Mouse (Mus musculus): ENCODE results near the gene Tmem160. TPM values are rescaled to one million over a fixed set of nuclear protein-coding genes. Genes with fewer than 3 reads are reported as not detected.

Gene Tmem160
- polyA plus RNA-seq, 1 experiment from 2014 or later = 55.9 TPM

- WGBS = 94% methylated on average over 10 of the region's 10 CpGs
- H3K27ac ChIP-seq = no peak overlapping the region
- no peak overlapping the region for H3K9ac ChIP-seq
- H3K4me3 ChIP-seq = no peak overlapping the region
- H3K4me1 ChIP-seq = peaks cover 9% of the 10 kb centered on the region
- no peaks in the 10 kb centered on the region for H3K27me3 ChIP-seq
- H3K36me3 ChIP-seq = peaks cover 70% of the 10 kb centered on the region
- no peaks in the 10 kb centered on the region for H3K9me3 ChIP-seq (replicated peaks)
- no peak overlapping the region for H3K4me2 ChIP-seq (replicated peaks)
- ATAC-seq (ENCODE audit: low FRiP score) = no peak
Observed at GRCm38 (mm10) chr7:16417141-16417771, 35.3 kb upstream of the Tmem160 start.

DNA sequence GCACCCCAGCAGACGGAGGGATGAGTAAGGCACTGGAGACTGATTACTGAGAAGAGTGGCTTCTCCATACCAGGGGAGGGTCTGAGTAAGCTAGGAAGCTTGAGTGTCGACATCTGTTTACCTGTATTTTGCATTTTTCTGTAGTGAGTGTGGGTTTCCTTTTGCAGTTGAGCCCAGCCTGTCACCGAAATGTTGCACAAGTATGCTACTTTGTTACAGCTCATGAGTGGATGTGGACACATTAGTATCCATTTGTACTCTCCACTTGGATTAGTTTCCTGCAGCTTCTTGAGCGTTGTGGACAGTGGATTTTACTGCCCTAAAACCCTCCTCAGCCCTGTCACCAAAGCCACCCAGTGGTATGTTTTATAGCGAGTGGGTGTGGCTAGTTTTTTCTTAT is 33.9 kb upstream of the Tmem160 start:
- peaks cover 79% of the 10 kb centered on the region for H3K36me3 ChIP-seq
- H3K27ac ChIP-seq = no peak overlapping the region
- H3K9ac ChIP-seq = no peak overlapping the region
- no peak overlapping the region for H3K4me3 ChIP-seq
- H3K27me3 ChIP-seq = no peaks in the 10 kb centered on the region
- WGBS = 93% methylated on average over 5 of the region's 5 CpGs
- no peak overlapping the region for H3K4me2 ChIP-seq (replicated peaks)
- H3K4me1 ChIP-seq = no peaks in the 10 kb centered on the region
- ATAC-seq (ENCODE audit: low FRiP score) = no peak
- no peaks in the 10 kb centered on the region for H3K9me3 ChIP-seq (replicated peaks)

GRCm38 (mm10) chr7:16420493-16421118 is 32.0 kb upstream of the Tmem160 start:
- Histone ChIP-seq H3K27me3 (no peaks in the 10 kb centered on the region), H3K36me3 (peaks cover 95% of the 10 kb centered on the region), H3K9me3 (replicated peaks) (no peaks in the 10 kb centered on the region), H3K4me3 (no peak overlapping the region), H3K4me2 (replicated peaks) (no peak overlapping the region), H3K27ac (no peak overlapping the region), H3K4me1 (no peaks in the 10 kb centered on the region), H3K9ac (no peak overlapping the region)
- no peak for ATAC-seq (ENCODE audit: low FRiP score)
- 94% methylated on average over 8 of the region's 8 CpGs for WGBS

DNA sequence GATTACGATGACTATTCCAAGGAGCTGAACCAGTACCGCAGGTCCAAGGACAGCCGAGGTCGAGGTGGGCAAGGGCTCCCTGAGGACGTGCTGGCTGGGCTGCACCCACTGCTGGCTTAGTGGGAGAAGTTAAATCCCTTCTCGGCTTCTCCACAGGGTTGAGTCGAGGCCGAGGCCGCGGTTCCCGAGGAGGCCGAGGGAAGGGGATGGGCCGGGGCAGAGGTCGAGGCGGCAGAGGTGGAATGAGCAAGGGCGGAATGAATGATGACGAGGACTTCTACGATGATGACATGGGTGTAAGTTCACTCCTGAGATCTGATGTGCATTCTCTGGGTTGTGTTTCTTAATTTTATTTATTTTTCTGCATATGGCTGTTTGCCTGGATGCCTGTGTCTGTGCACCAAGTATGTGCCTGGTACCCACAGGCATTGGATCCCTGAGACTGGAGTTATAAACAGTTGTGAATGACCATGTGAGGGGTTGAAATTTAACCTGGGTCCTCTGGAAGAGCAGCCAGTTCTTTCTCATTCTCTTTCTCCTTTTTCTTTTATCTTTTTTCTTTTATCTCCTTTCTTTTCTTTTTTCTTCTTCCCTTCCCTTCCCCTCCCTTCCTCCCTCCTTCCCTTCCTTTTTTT is 30.2 kb upstream of the Tmem160 start:
- Histone ChIP-seq H3K27ac (no peak overlapping the region), H3K4me1 (no peaks in the 10 kb centered on the region), H3K4me3 (no peak overlapping the region), H3K36me3 (peaks cover 97% of the 10 kb centered on the region), H3K27me3 (no peaks in the 10 kb centered on the region), H3K4me2 (replicated peaks) (no peak overlapping the region), H3K9ac (no peak overlapping the region), H3K9me3 (replicated peaks) (no peaks in the 10 kb centered on the region)
- 88% methylated on average over 18 of the region's 18 CpGs for WGBS
- no peak for ATAC-seq (ENCODE audit: low FRiP score)

DNA sequence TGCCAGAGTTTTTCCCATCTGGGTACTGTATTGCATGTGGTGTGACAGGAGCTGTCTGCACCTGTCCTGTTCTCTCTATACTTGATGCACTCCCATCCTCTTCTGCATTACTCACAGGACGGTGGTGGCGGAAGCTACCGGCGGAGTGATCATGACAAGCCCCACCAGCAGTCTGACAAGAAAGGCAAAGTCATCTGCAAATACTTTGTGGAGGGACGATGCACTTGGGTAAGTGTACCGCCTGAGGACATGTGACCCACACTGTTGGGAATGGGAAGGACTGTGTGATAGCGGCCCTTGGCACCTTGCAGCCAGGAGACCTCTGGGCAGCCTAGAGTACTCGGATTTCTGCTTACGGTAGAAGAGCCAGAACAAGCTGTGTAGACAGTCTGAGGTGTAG is 28.8 kb upstream of the Tmem160 start:
- no peak for ATAC-seq (ENCODE audit: low FRiP score)
- Histone ChIP-seq H3K9ac (no peak overlapping the region), H3K27ac (no peak overlapping the region)

DNA sequence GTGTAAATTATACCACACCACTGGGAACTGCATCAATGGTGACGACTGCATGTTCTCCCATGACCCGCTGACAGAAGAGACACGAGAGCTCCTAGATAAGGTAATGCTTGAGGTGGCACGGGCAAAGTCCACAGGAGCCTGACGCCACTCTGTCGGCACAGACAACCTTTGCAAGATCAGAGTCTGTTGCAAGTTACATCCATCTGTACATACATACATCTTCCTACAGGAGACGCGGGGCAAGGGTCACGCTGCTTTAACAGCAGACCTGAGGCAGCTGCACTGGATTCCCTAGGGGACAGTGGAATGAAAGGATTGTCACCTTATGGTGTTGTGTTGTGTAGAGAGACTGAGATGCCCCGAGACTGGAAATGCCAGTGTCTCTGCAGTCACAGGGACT is 26.9 kb upstream of the Tmem160 start:
- Histone ChIP-seq H3K9ac (no peak overlapping the region), H3K4me2 (replicated peaks) (no peak overlapping the region), H3K4me3 (no peak overlapping the region), H3K27ac (no peak overlapping the region), H3K4me1 (no peaks in the 10 kb centered on the region), H3K27me3 (no peaks in the 10 kb centered on the region), H3K9me3 (replicated peaks) (no peaks in the 10 kb centered on the region), H3K36me3 (peaks cover 97% of the 10 kb centered on the region)
- 93% methylated on average over 10 of the region's 10 CpGs for WGBS
- ATAC-seq (ENCODE audit: low FRiP score) = no peak; the same call in 1 of the 2 replicates

More for the DNA sequence above, 28.8 kb upstream of the Tmem160 start:
- no peak overlapping the region for H3K4me2 ChIP-seq (replicated peaks)
- no peak overlapping the region for H3K4me3 ChIP-seq
- peaks cover 97% of the 10 kb centered on the region for H3K36me3 ChIP-seq
- H3K27me3 ChIP-seq = no peaks in the 10 kb centered on the region
- no peaks in the 10 kb centered on the region for H3K4me1 ChIP-seq
- H3K9me3 ChIP-seq (replicated peaks) = no peaks in the 10 kb centered on the region
- WGBS = 89% methylated on average over 9 of the region's 9 CpGs

DNA sequence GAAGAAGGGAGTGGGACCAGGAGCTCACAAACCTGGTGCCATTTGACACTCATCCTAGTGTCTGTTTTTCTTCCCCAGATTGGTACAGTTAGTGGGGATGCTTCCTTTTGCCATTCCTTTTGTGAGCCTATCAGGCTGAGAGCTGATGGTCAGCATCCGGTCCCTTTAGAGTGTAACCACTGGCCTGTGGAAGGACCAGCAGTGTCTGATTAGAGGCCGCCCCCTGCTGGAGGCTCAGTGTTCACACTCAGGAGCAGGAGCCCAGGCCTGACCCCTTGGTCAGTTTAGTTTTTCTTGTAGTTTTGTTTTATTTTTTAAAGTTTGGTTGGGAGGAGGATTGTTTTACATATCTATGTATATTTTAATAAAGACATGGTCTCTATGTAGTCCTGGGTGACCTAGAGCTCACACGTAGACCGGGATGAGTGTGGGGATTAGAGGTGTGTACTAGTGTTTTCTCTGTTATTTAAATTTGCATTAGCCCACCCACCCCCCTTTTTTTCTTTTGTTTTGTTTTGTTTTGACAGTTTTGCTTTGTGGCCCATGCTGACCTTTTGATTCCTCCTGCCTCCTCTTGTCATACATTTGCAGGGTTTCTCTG is 26.4 kb upstream of the Tmem160 start:
- WGBS = 63% methylated on average over 4 of the region's 4 CpGs
- Histone ChIP-seq H3K27ac (no peak overlapping the region), H3K4me1 (no peaks in the 10 kb centered on the region), H3K4me2 (replicated peaks) (no peak overlapping the region), H3K36me3 (peaks cover 97% of the 10 kb centered on the region), H3K9ac (no peak overlapping the region), H3K27me3 (no peaks in the 10 kb centered on the region), H3K9me3 (replicated peaks) (no peaks in the 10 kb centered on the region), H3K4me3 (no peak overlapping the region)
- peak; percentile 79 for ATAC-seq (ENCODE audit: low FRiP score)

DNA sequence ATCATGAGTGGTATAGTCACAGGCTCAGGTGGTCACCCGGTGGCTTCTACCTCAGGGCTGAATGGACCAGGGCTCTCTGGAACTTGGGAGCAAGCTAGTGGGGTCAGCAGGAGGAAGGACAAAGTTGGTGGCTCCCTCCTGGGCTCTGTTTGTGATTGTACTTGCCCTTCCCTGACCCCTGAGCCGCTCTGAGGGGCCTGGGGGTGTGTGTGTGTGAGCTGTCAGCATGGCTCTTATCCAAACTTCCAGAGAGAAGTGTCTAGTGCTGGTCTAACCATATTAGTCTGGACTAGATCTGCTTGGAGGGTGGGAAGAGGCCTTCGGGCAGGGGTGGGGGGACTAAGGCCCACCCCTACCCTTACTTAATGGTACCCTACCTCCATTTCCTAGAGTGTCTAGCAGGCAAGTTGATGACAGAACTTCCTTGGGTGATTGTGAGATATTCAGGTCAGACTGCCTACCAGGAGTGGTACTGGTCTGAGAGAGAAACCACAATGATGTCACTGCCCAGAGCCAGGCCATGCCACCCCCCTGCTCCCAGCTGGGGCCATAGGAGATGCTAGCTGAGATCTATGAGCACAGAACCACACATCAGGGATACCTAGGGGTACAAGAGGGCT is 19.1 kb upstream of the Tmem160 start:
- Histone ChIP-seq H3K4me2 (replicated peaks) (no peak overlapping the region), H3K27me3 (no peaks in the 10 kb centered on the region), H3K4me1 (no peaks in the 10 kb centered on the region), H3K9me3 (replicated peaks) (no peaks in the 10 kb centered on the region), H3K4me3 (no peak overlapping the region), H3K27ac (no peak overlapping the region), H3K36me3 (peaks cover 86% of the 10 kb centered on the region), H3K9ac (no peak overlapping the region)
- no peak for ATAC-seq (ENCODE audit: low FRiP score)
- whole genome bisulfite sequencing = 80% methylated on average over 3 of the region's 3 CpGs

DNA sequence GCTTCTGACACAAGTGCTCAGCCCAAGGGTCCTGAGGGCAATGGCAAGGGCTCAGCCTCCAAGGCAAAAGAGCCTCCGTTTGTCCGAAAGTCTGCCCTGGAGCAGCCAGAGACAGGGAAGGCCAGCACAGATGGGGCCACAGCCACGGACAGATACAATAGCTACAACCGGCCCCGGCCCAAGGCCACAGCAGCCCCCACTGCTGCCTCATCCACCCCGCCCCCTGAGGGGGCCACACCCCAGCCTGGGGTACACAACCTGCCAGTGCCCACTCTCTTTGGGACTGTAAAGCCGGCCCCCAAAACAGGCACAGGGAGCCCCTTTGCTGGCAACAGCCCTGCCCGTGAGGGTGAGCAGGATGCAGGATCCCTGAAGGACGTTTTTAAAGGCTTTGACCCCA is 17.5 kb upstream of the Tmem160 start:
- Histone ChIP-seq H3K4me1 (no peaks in the 10 kb centered on the region), H3K27me3 (no peaks in the 10 kb centered on the region), H3K4me2 (replicated peaks) (no peak overlapping the region), H3K9ac (0 out of 2 replicates have a peak overlapping the region, but pooled peaks have one; percentile 4), H3K27ac (no peak overlapping the region), H3K9me3 (replicated peaks) (no peaks in the 10 kb centered on the region), H3K4me3 (no peak overlapping the region), H3K36me3 (peaks cover 70% of the 10 kb centered on the region)
- WGBS = 84% methylated on average over 9 of the region's 9 CpGs
- no peak for ATAC-seq (ENCODE audit: low FRiP score)

- H3K36me3 ChIP-seq = peaks cover 8% of the 10 kb centered on the region
- H3K27ac ChIP-seq = no peak overlapping the region
- H3K9me3 ChIP-seq (replicated peaks) = no peaks in the 10 kb centered on the region
- ATAC-seq (ENCODE audit: low FRiP score) = no peak
- no peaks in the 10 kb centered on the region for H3K27me3 ChIP-seq
- H3K4me3 ChIP-seq = no peak overlapping the region
- H3K4me2 ChIP-seq (replicated peaks) = no peak overlapping the region
- no peaks in the 10 kb centered on the region for H3K4me1 ChIP-seq
- no peak overlapping the region for H3K9ac ChIP-seq
Observed at GRCm38 (mm10) chr7:16441241-16441640, 11.3 kb upstream of the Tmem160 start.

DNA sequence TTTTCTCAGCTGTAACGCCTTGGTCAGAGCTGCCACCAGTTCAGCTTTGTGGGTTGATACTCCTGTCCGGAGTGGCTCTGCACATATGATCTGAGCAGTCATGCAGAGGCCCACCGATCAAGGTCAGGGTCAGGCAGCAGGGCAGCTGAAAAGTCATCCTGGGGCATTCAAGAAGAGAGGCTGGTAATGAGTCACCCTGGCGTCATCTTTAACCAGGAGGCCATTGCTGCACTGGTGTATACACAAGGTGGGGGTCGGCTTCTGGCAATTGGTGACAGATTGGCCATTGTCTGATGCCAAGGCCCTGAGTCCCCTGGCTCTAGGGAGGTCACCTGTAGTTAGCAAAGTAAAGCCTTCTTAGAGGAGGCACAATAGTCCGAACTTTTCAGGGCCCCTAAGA is 923 bp upstream of the Tmem160 start:
- no peak overlapping the region for H3K27ac ChIP-seq
- H3K4me3 ChIP-seq = no peak overlapping the region
- no peak for ATAC-seq (ENCODE audit: low FRiP score)
- H3K36me3 ChIP-seq = peaks cover 8% of the 10 kb centered on the region; the same call in 1 of the 2 replicates
- H3K9me3 ChIP-seq (replicated peaks) = no peaks in the 10 kb centered on the region
- WGBS = 85% methylated on average over 6 of the region's 6 CpGs
- peaks cover 5% of the 10 kb centered on the region; the same call in 1 of the 2 replicates for H3K27me3 ChIP-seq
- no peak overlapping the region for H3K9ac ChIP-seq
- H3K4me2 ChIP-seq (replicated peaks) = no peak overlapping the region
- peaks cover 9% of the 10 kb centered on the region for H3K4me1 ChIP-seq

DNA sequence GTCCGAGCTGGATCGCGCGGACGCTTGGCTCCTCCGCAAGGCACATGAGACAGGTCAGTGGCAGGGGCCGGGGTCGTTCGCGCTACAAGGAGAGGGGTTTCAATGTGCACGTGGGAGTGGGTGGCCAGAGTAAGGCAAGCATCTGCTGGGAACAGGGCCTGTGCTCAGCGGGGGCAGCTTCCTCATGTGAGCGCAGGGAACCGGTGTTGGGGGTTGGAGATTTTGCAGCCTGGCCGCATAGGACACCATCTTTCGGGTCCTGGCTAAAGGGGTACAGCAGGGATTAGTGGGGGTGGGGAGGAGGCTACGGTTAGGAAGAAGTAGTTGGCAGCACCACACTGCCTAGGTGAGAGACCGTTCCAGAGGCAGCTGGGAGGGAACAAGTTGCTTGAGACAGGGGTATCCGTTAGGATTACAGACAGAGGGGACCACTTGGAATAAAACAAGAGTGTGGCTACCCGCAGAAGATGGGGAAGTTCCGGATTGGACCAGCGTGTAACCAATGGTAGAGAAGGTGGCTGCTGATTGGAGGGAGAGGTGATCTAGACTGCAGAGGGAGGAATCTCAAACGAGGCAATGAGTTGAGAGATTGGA is 636 bp downstream of the Tmem160 start:
- no peaks in the 10 kb centered on the region for H3K9me3 ChIP-seq (replicated peaks)
- peak; percentile 75 for ATAC-seq (ENCODE audit: low FRiP score)
- H3K4me2 ChIP-seq (replicated peaks) = peak overlapping the region; percentile 70
- H3K27me3 ChIP-seq = peaks cover 5% of the 10 kb centered on the region; the same call in 1 of the 2 replicates
- peaks cover 9% of the 10 kb centered on the region for H3K4me1 ChIP-seq
- peaks cover 8% of the 10 kb centered on the region; the same call in 1 of the 2 replicates for H3K36me3 ChIP-seq
- peak overlapping the region; percentile 24; the same call in 1 of the 2 replicates for H3K27ac ChIP-seq
- WGBS = under 1% methylated on average over 23 of the region's 23 CpGs
- peak overlapping the region; percentile 62 for H3K9ac ChIP-seq
- H3K4me3 ChIP-seq = peak overlapping the region; percentile 83

Data from hindbrain, embryonic 12.5 days (tissue).